Mouse (Mus musculus): ENCODE data around the gene Fcer1g. TPM values are rescaled to one million over a fixed set of nuclear protein-coding genes. Genes with fewer than 3 reads are reported as not detected.

Gene Fcer1g
- polyA plus RNA-seq, 1 experiment from 2014 or later = 18.4 TPM

DNA sequence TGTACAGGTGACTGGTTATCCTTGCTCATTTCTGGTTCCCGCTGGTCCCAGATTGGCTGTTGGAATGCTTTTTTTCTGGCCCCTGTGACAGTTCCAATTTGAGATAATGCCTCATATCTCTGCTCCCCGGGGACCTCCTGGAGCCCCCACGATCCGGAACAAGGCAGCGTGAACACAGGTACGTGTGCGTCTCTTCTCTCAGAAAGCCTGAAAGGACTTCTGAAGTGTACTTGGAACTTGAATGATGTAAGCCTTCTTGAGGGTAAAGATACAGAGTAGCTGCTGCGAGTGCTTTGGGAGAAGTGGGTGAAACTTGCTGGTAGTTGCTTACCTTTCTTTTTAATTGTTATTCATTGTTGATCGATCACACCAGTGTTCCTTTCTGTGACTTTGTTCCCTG is 37.0 kb upstream of the Fcer1g start:
- Histone ChIP-seq H3K4me3 (ENCODE audit: low read depth, low read length) (peak overlapping the region; percentile 65), H3K9me3 (ENCODE audit: control insufficient read depth, low read length) (no peaks in the 10 kb centered on the region), H3K27ac (ENCODE audit: low read depth, low read length) (no peak overlapping the region), H3K9ac (ENCODE audit: low read length) (peak overlapping the region; percentile 81), H3K4me2 (ENCODE audit: low read depth, low read length, severe bottlenecking) (peak overlapping the region; percentile 99), H3K27me3 (ENCODE audit: control insufficient read depth, insufficient read depth, low read length) (no peaks in the 10 kb centered on the region), H3K36me3 (ENCODE audit: control insufficient read depth, insufficient read depth, low read length) (peaks cover 5% of the 10 kb centered on the region; the same call in 1 of the 2 replicates), H3K4me1 (replicated peaks; ENCODE audit: control insufficient read depth, insufficient read depth, low read length) (peaks cover 8% of the 10 kb centered on the region; the same call in 1 of the 2 replicates)
- 58% methylated on average over 9 of the region's 9 CpGs for WGBS
- ATAC-seq (replicated peaks; ENCODE audit: low FRiP score) (no peak), DNase-seq (ENCODE audit: low spot score) (no peak)

- peak overlapping the region; percentile 65 for H3K4me3 ChIP-seq (ENCODE audit: low read depth, low read length)
- ATAC-seq (replicated peaks; ENCODE audit: low FRiP score) (peak; percentile 75; the same call in 1 of the 2 replicates), DNase-seq (ENCODE audit: low spot score) (no peak)
- no peaks in the 10 kb centered on the region for H3K9me3 ChIP-seq (ENCODE audit: control insufficient read depth, low read length)
- H3K9ac ChIP-seq (ENCODE audit: low read length) = peak overlapping the region; percentile 81
- under 1% methylated on average over 19 of the region's 19 CpGs for WGBS
- no peaks in the 10 kb centered on the region for H3K27me3 ChIP-seq (ENCODE audit: control insufficient read depth, insufficient read depth, low read length)
- peaks cover 8% of the 10 kb centered on the region; the same call in 1 of the 2 replicates for H3K4me1 ChIP-seq (replicated peaks; ENCODE audit: control insufficient read depth, insufficient read depth, low read length)
- H3K36me3 ChIP-seq (ENCODE audit: control insufficient read depth, insufficient read depth, low read length) = no peaks in the 10 kb centered on the region; the same call in 1 of the 2 replicates
- no peak overlapping the region for H3K27ac ChIP-seq (ENCODE audit: low read depth, low read length)
- peak overlapping the region; percentile 99 for H3K4me2 ChIP-seq (ENCODE audit: low read depth, low read length, severe bottlenecking)
These were observed 36.4 kb upstream of the Fcer1g start for GRCm38 (mm10) chr1:171270573-171270900.

- peak within 1 kb of the TSS; percentile 99 for H3K4me2 ChIP-seq (ENCODE audit: low read depth, low read length, severe bottlenecking)
- no peak within 1 kb of the TSS for H3K27ac ChIP-seq (ENCODE audit: low read depth, low read length)
- H3K4me1 ChIP-seq (replicated peaks; ENCODE audit: control insufficient read depth, insufficient read depth, low read length) = peaks cover 8% of the 10 kb centered on the region; the same call in 1 of the 2 replicates
- DNase-seq (ENCODE audit: low spot score) (peak; percentile 98), ATAC-seq (replicated peaks; ENCODE audit: low FRiP score) (peak; percentile 98)
- H3K9ac ChIP-seq (ENCODE audit: low read length) = peak within 1 kb of the TSS; percentile 81
- H3K4me3 ChIP-seq (ENCODE audit: low read depth, low read length) = peak within 1 kb of the TSS; percentile 65
- no peaks in the 10 kb centered on the region for H3K27me3 ChIP-seq (ENCODE audit: control insufficient read depth, insufficient read depth, low read length)
- WGBS = 3% methylated on average over 36 of the region's 36 CpGs
- no peaks in the 10 kb centered on the region; the same call in 1 of the 2 replicates for H3K36me3 ChIP-seq (ENCODE audit: control insufficient read depth, insufficient read depth, low read length)
- H3K9me3 ChIP-seq (ENCODE audit: control insufficient read depth, low read length) = no peaks in the 10 kb centered on the region
These were observed 35.8 kb upstream of the Fcer1g start, which contains the start of gene B4galt3 for GRCm38 (mm10) chr1:171269848-171270572. TSS of gene B4galt3 (plus strand) at chr1:171270328.

DNA sequence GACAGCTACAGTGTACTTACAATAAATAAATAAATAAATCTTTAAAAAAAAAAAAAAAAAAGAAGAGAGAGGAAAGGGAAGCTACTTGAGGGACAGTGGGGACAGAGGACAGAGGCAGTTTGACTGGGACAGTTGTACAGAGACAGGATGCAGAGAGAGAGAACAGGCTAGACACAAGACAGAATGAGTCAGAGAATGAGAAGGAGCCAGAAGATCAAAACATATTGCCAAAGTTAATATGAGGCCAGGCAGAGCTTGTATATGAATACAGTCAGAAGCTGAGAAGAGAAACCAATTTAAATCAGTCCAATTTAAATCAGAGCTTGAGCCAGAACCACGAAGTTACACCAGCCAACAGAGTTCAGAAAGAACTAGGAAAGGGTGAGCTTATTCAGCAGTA is 34.2 kb upstream of the Fcer1g start:
- H3K9ac ChIP-seq (ENCODE audit: low read length) = no peak overlapping the region
- no peaks in the 10 kb centered on the region for H3K27me3 ChIP-seq (ENCODE audit: control insufficient read depth, insufficient read depth, low read length)
- 50% methylated on average over 1 of the region's 1 CpGs for WGBS
- ATAC-seq (replicated peaks; ENCODE audit: low FRiP score) (no peak), DNase-seq (ENCODE audit: low spot score) (no peak)
- no peak overlapping the region for H3K4me3 ChIP-seq (ENCODE audit: low read depth, low read length)
- no peak overlapping the region for H3K4me2 ChIP-seq (ENCODE audit: low read depth, low read length, severe bottlenecking)
- peaks cover 8% of the 10 kb centered on the region; the same call in 1 of the 2 replicates for H3K4me1 ChIP-seq (replicated peaks; ENCODE audit: control insufficient read depth, insufficient read depth, low read length)
- no peaks in the 10 kb centered on the region; the same call in 1 of the 2 replicates for H3K36me3 ChIP-seq (ENCODE audit: control insufficient read depth, insufficient read depth, low read length)
- no peak overlapping the region for H3K27ac ChIP-seq (ENCODE audit: low read depth, low read length)
- H3K9me3 ChIP-seq (ENCODE audit: control insufficient read depth, low read length) = no peaks in the 10 kb centered on the region

DNA sequence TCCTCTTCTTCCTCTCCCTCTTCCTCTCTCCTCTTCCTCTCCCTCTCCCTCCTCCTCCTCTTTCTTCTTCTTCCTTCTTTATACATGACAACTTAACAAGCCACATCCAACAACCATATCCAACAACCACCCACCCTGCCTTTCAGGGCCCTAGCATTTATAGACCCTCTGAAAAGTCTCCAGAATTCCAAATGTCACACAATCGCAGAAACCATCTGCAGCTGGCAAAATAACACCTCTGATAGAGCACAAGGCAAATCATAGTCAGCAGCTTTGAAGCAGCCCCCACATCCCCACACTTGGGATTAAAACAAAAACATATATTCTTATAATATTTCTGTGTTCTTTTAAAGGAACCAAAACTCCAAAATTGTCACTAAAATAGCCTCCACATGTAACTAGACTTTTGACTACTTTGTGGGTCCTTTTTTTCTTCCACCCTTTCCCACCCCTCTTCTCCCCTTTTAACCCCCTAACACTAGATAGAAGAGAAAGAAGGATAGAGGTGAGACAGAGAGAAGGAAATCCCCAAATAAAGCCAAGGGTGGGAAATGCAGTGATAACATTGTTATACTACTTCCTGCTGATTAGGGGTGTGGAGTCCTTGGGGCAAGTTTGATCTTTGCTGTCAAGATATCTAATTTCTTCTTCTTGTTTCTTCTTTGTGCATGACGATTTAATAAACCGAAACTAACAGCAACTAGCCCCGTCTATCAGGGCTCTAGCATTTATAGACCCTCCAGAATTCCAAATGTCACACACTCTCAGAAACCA is 32.0 kb upstream of the Fcer1g start:
- ATAC-seq (replicated peaks; ENCODE audit: low FRiP score) (no peak), DNase-seq (ENCODE audit: low spot score) (no peak)
- Histone ChIP-seq H3K4me2 (ENCODE audit: low read depth, low read length, severe bottlenecking) (no peak overlapping the region), H3K9ac (ENCODE audit: low read length) (no peak overlapping the region), H3K4me1 (replicated peaks; ENCODE audit: control insufficient read depth, insufficient read depth, low read length) (peaks cover 5% of the 10 kb centered on the region; the same call in 1 of the 2 replicates), H3K36me3 (ENCODE audit: control insufficient read depth, insufficient read depth, low read length) (no peaks in the 10 kb centered on the region), H3K27me3 (ENCODE audit: control insufficient read depth, insufficient read depth, low read length) (no peaks in the 10 kb centered on the region), H3K27ac (ENCODE audit: low read depth, low read length) (no peak overlapping the region), H3K4me3 (ENCODE audit: low read depth, low read length) (no peak overlapping the region), H3K9me3 (ENCODE audit: control insufficient read depth, low read length) (no peaks in the 10 kb centered on the region)
- WGBS = 83% methylated on average over 4 of the region's 4 CpGs

DNA sequence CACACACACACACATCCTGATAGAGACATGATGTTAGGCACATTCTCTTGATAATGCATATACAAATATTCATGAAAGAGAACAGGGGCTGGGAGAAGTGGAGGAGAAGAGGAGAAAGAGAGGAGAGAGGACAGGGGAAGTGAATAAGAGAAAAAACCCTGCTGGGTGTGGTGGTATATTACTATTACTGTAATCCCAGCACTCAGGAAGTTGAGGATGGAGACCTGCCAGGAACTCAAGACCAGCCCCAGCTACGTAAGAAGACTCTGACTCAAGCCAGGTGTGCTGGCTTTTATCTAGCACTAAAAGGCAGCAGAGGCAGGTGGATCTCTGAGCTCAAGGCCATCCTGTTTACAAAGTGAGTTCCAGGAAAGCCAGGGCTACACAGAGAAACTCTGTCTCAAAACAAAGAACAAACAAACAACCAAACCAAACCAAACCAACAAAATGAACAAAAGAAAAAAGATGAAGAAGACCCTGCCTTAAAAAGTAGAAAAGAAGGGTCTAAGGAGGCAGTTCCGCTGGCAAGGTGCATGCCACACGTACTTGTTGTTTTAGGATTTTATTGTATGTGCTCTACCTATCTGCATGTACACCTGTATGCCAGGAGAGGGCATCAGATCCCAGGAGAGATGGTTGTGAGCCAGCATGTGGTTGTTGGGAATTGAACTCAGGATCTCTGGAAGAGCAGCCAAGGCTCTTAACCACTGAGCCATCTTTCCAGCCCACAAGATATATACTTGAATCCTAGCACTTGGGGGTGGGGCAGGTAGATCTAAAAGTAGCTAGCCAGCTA is 29.7 kb upstream of the Fcer1g start:
- no peak overlapping the region for H3K4me2 ChIP-seq (ENCODE audit: low read depth, low read length, severe bottlenecking)

GRCm38 (mm10) chr1:171263185-171263611 is 29.0 kb upstream of the Fcer1g start:
- no peak overlapping the region for H3K27ac ChIP-seq (ENCODE audit: low read depth, low read length)
- H3K4me1 ChIP-seq (replicated peaks; ENCODE audit: control insufficient read depth, insufficient read depth, low read length) = no peaks in the 10 kb centered on the region
- H3K9ac ChIP-seq (ENCODE audit: low read length) = no peak overlapping the region
- no peaks in the 10 kb centered on the region for H3K36me3 ChIP-seq (ENCODE audit: control insufficient read depth, insufficient read depth, low read length)
- ATAC-seq (replicated peaks; ENCODE audit: low FRiP score) (peak; percentile 87), DNase-seq (ENCODE audit: low spot score) (no peak)
- H3K9me3 ChIP-seq (ENCODE audit: control insufficient read depth, low read length) = no peaks in the 10 kb centered on the region
- peak overlapping the region; percentile 46; the same call in 1 of the 2 replicates for H3K4me2 ChIP-seq (ENCODE audit: low read depth, low read length, severe bottlenecking)
- WGBS = 0% methylated on average over 2 of the region's 2 CpGs
- no peaks in the 10 kb centered on the region for H3K27me3 ChIP-seq (ENCODE audit: control insufficient read depth, insufficient read depth, low read length)
- peak overlapping the region; percentile 14 for H3K4me3 ChIP-seq (ENCODE audit: low read depth, low read length)

More for the DNA sequence above, 29.7 kb upstream of the Fcer1g start:
- no peak; the same call in 1 of the 2 replicates for ATAC-seq (replicated peaks; ENCODE audit: low FRiP score)
- H3K4me1 ChIP-seq (replicated peaks; ENCODE audit: control insufficient read depth, insufficient read depth, low read length) = no peaks in the 10 kb centered on the region
- no peak overlapping the region for H3K9ac ChIP-seq (ENCODE audit: low read length)
- WGBS = 86% methylated on average over 3 of the region's 3 CpGs
- DNase-seq (ENCODE audit: low spot score) = no peak
- H3K9me3 ChIP-seq (ENCODE audit: control insufficient read depth, low read length) = no peaks in the 10 kb centered on the region
- H3K4me3 ChIP-seq (ENCODE audit: low read depth, low read length) = no peak overlapping the region
- no peaks in the 10 kb centered on the region for H3K36me3 ChIP-seq (ENCODE audit: control insufficient read depth, insufficient read depth, low read length)
- H3K27me3 ChIP-seq (ENCODE audit: control insufficient read depth, insufficient read depth, low read length) = no peaks in the 10 kb centered on the region
- H3K27ac ChIP-seq (ENCODE audit: low read depth, low read length) = no peak overlapping the region

DNA sequence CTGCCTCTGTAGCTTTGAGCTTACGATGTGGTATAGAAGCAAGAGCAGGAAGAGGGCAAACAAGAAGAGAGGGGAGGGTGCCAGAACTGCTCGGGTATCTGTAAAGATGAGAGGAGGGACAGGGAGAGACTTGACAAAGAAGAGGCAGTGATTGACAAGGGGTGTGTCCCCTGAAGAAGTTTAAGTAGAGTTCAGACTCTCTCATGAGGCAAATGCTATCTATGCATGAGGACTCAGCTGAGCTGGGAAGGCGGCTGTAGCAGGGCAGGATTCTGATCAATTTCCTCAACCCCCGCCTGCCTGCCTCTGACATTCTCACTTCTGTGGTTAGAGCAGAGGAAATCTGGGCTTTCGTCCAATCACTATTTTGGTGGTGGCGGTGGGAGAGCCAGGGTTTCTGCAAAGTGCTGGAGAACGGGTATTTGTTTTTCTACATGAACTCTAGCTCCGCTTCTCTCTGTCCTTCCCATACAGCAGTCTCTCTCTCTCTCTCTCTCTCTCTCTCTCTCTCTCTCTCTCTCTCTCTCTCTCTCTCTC is 28.5 kb upstream of the Fcer1g start:
- Histone ChIP-seq H3K36me3 (ENCODE audit: control insufficient read depth, insufficient read depth, low read length) (no peaks in the 10 kb centered on the region), H3K27me3 (ENCODE audit: control insufficient read depth, insufficient read depth, low read length) (no peaks in the 10 kb centered on the region), H3K4me3 (ENCODE audit: low read depth, low read length) (peak overlapping the region; percentile 14), H3K27ac (ENCODE audit: low read depth, low read length) (peak overlapping the region; percentile 25; the same call in 1 of the 2 replicates), H3K9ac (ENCODE audit: low read length) (no peak overlapping the region; the same call in 1 of the 2 replicates), H3K4me1 (replicated peaks; ENCODE audit: control insufficient read depth, insufficient read depth, low read length) (no peaks in the 10 kb centered on the region), H3K4me2 (ENCODE audit: low read depth, low read length, severe bottlenecking) (peak overlapping the region; percentile 46), H3K9me3 (ENCODE audit: control insufficient read depth, low read length) (no peaks in the 10 kb centered on the region)
- DNase-seq (ENCODE audit: low spot score) (peak; percentile 55), ATAC-seq (replicated peaks; ENCODE audit: low FRiP score) (peak; percentile 45)
- WGBS = 12% methylated on average over 8 of the region's 8 CpGs

All from forebrain, embryonic 11.5 days (tissue).